12 mouse cellular contexts compared by ENCODE assay signal in genomic region chr2:156925075-156925474, GRCm38 (mm10). TPM values are rescaled to one million over a fixed set of nuclear protein-coding genes. Genes with fewer than 3 reads are reported as not detected.
DNase-seq lines count a peak whose midpoint lies in the region; ATAC-seq and TF ChIP-seq lines count a peak whose summit lies in the region.
"Not testable (repeated sequence)": the region's sequence is repeated elsewhere in the genome, so short reads cannot be mapped to it uniquely, and the experiment has no call there.
"Had no signal": no experiment of that assay in that cellular context is flagged by ENCODE, and none has a peak within 500 bp of the region (broad histone marks: within the 10 kb centered on the region; RNA-seq: fewer than 3 reads in every experiment).

No protein-coding gene starts in this region.

- peak overlapping the region; percentile 79; the same call in 1 of the 2 replicates for H3K27ac ChIP-seq in MEL (ENCODE audit: control insufficient read depth, low read depth, low read length)
- peak overlapping the region; percentile 71 for H3K27ac ChIP-seq in embryonic facial prominence, embryonic 15.5 days (replicated peaks)
- H3K27ac ChIP-seq in heart, embryonic 10.5 days; stomach, postnatal 0 days (replicated peaks): not testable (repeated sequence)
- H3K27ac ChIP-seq in kidney, embryonic 15.5 days, result peak overlapping the region; percentile 56; the same call in 1 of the 2 replicates
- 0 out of 2 replicates have a peak overlapping the region, but pooled peaks have one; percentile 61 for H3K27ac ChIP-seq in limb, embryonic 15.5 days
- H3K27ac ChIP-seq in liver, embryonic 13.5 days, result peak overlapping the region; percentile 95
- H3K27ac ChIP-seq in liver, embryonic 16.5 days (ENCODE audit: low read length), result peak overlapping the region; percentile 91

- TF ChIP-seq CTCF in MEL (IDR thresholded peaks at IDR 0.05 in 2 of 3, conservative IDR thresholded peaks at IDR 0.05 in 1 of 3; ENCODE audit: control insufficient read depth in 1 of 3, insufficient read depth in 1 of 3, low read depth in 2 of 3, low read length in 3 of 3, poor library complexity in 1 of 3, severe bottlenecking in 1 of 3); stomach, postnatal 0 days (IDR thresholded peaks at IDR 0.05; ENCODE audit: low read depth): not testable (repeated sequence)

- H3K27me3 ChIP-seq in MEL (ENCODE audit: control insufficient read depth in 1 of 2, insufficient read depth in 2 of 2, low read length in 2 of 2); embryonic facial prominence, embryonic 15.5 days; heart, embryonic 10.5 days (ENCODE audit: insufficient read depth, poor library complexity, severe bottlenecking); kidney, embryonic 15.5 days; limb, embryonic 15.5 days; liver, embryonic 13.5 days; liver, embryonic 16.5 days (ENCODE audit: control insufficient read depth, insufficient read depth, low read depth, low read length); stomach, postnatal 0 days (ENCODE audit: control insufficient read depth, insufficient read depth, low read length): not testable (repeated sequence)

- not testable (repeated sequence) for H3K4me3 ChIP-seq in MEL (ENCODE audit: control insufficient read depth in 1 of 2, insufficient read depth in 1 of 2, low read depth in 2 of 2, low read length in 2 of 2); embryonic facial prominence, embryonic 15.5 days (replicated peaks); heart, embryonic 10.5 days; kidney, embryonic 15.5 days (replicated peaks); limb, embryonic 15.5 days; liver, embryonic 13.5 days (replicated peaks); liver, embryonic 16.5 days (ENCODE audit: low read depth, low read length); stomach, postnatal 0 days (ENCODE audit: low read depth, low read length)

- ATAC-seq in embryonic facial prominence, embryonic 15.5 days (ENCODE audit: insufficient number of reproducible peaks, low FRiP score, low TSS enrichment, low read depth), result peak; percentile 55; the same call in 1 of the 2 replicates
- ATAC-seq in kidney, embryonic 15.5 days (replicated peaks; ENCODE audit: low FRiP score), result peak; percentile 43; the same call in 1 of the 2 replicates
- ATAC-seq in limb, embryonic 15.5 days (ENCODE audit: insufficient number of reproducible peaks, low FRiP score, low TSS enrichment, low read depth); liver, embryonic 16.5 days (ENCODE audit: low read depth): not testable (repeated sequence)
- ATAC-seq in liver, embryonic 13.5 days (ENCODE audit: low read depth), result peak; percentile 37
- ATAC-seq in stomach, postnatal 0 days (ENCODE audit: low FRiP score, low TSS enrichment), result 0 out of 2 replicates have a peak, but pooled peaks have one; percentile 31

- TF ChIP-seq RAD21 in MEL (IDR thresholded peaks at IDR 0.05; ENCODE audit: low read depth, low read length), result not testable (repeated sequence)

- not testable (repeated sequence) for H3K4me2 ChIP-seq in embryonic facial prominence, embryonic 15.5 days (replicated peaks); kidney, embryonic 15.5 days; limb, embryonic 15.5 days; liver, embryonic 16.5 days (ENCODE audit: low read depth, low read length); stomach, postnatal 0 days (replicated peaks; ENCODE audit: low read depth)
- peak overlapping the region; percentile 58; the same call in 1 of the 2 replicates for H3K4me2 ChIP-seq in liver, embryonic 13.5 days

- H3K4me1 ChIP-seq in MEL (ENCODE audit: control insufficient read depth in 1 of 2, insufficient read depth in 2 of 2, low read length in 2 of 2), result peaks cover 4 to 33% of the 10 kb centered on the region in 2 experiments; a peak in 3 of 4 replicates
- H3K4me1 ChIP-seq in embryonic facial prominence, embryonic 15.5 days, result peaks cover 11% of the 10 kb centered on the region; the same call in 1 of the 2 replicates
- H3K4me1 ChIP-seq in heart, embryonic 10.5 days, result peaks cover 12% of the 10 kb centered on the region
- not testable (repeated sequence) for H3K4me1 ChIP-seq in kidney, embryonic 15.5 days; limb, embryonic 15.5 days; stomach, postnatal 0 days (replicated peaks; ENCODE audit: control insufficient read depth, insufficient read depth)
- peaks cover 82% of the 10 kb centered on the region for H3K4me1 ChIP-seq in liver, embryonic 13.5 days (replicated peaks)
- peaks cover 47% of the 10 kb centered on the region for H3K4me1 ChIP-seq in liver, embryonic 16.5 days (ENCODE audit: control insufficient read depth, low read depth, low read length)

- 67% methylated on average over 4 of the region's 4 CpGs for WGBS in embryonic facial prominence, embryonic 15.5 days
- 90% methylated on average over 4 of the region's 4 CpGs for WGBS in heart, embryonic 10.5 days
- 75% methylated on average over 4 of the region's 4 CpGs for WGBS in kidney, embryonic 15.5 days
- 86% methylated on average over 4 of the region's 4 CpGs for WGBS in limb, embryonic 15.5 days
- 77% methylated on average over 4 of the region's 4 CpGs for WGBS in liver, embryonic 13.5 days (ENCODE audit: insufficient replicate concordance)
- WGBS in liver, embryonic 16.5 days (ENCODE audit: insufficient replicate concordance), result 77% methylated on average over 4 of the region's 4 CpGs
- WGBS in stomach, postnatal 0 days, result 87% methylated on average over 4 of the region's 4 CpGs

- not testable (repeated sequence) for H3K9me3 ChIP-seq in MEL (replicated peaks; ENCODE audit: insufficient read depth, low read length); embryonic facial prominence, embryonic 15.5 days (replicated peaks); heart, embryonic 10.5 days; kidney, embryonic 15.5 days (replicated peaks); limb, embryonic 15.5 days; liver, embryonic 13.5 days (replicated peaks); liver, embryonic 16.5 days (replicated peaks; ENCODE audit: control insufficient read depth, low read length); stomach, postnatal 0 days (ENCODE audit: control insufficient read depth, low read length)

- H3K36me3 ChIP-seq in MEL (ENCODE audit: control insufficient read depth in 1 of 2, insufficient read depth in 2 of 2, low read length in 2 of 2), result peaks cover 0 to 18% of the 10 kb centered on the region in 2 experiments; a peak in 2 of 4 replicates
- 0 out of 2 replicates have a peak, but pooled peaks cover 15% of the 10 kb centered on the region for H3K36me3 ChIP-seq in embryonic facial prominence, embryonic 15.5 days
- H3K36me3 ChIP-seq in heart, embryonic 10.5 days, result peaks cover 25% of the 10 kb centered on the region
- H3K36me3 ChIP-seq in kidney, embryonic 15.5 days, result peaks cover 14% of the 10 kb centered on the region; the same call in 1 of the 2 replicates
- H3K36me3 ChIP-seq in limb, embryonic 15.5 days, result 0 out of 2 replicates have a peak, but pooled peaks cover 11% of the 10 kb centered on the region
- peaks cover 36% of the 10 kb centered on the region for H3K36me3 ChIP-seq in liver, embryonic 13.5 days
- not testable (repeated sequence) for H3K36me3 ChIP-seq in liver, embryonic 16.5 days (ENCODE audit: control insufficient read depth, insufficient read depth); stomach, postnatal 0 days (ENCODE audit: control insufficient read depth, insufficient read depth, low read length)

- H3K9ac ChIP-seq in MEL (ENCODE audit: control insufficient read depth, low read depth, low read length, poor library complexity, severe bottlenecking); embryonic facial prominence, embryonic 15.5 days; kidney, embryonic 15.5 days; limb, embryonic 15.5 days; liver, embryonic 16.5 days (ENCODE audit: low read depth, low read length); stomach, postnatal 0 days (ENCODE audit: low read length): not testable (repeated sequence)
- H3K9ac ChIP-seq in liver, embryonic 13.5 days, result peak overlapping the region; percentile 52

- not testable (repeated sequence) for TF ChIP-seq POLR2A in MEL (IDR thresholded peaks at IDR 0.05; ENCODE audit: control insufficient read depth in 1 of 2, insufficient read depth in 1 of 2, low read depth in 1 of 2, low read length in 2 of 2, poor library complexity in 1 of 2)

- TF ChIP-seq EP300 in MEL (IDR thresholded peaks at IDR 0.05; ENCODE audit: low read depth in 1 of 2, low read length in 2 of 2); stomach, postnatal 0 days (optimal IDR thresholded peaks at IDR 0.05): not testable (repeated sequence)

- not testable (repeated sequence) for H3K79me2 ChIP-seq in MEL (ENCODE audit: control insufficient read depth, insufficient read depth, low read length, poor library complexity)

- not testable (repeated sequence) for DNase-seq in MEL (ENCODE audit: low read depth, low spot score); stomach, postnatal 0 days (ENCODE audit: low spot score)
- peak; percentile 53 for DNase-seq in heart, embryonic 10.5 days (ENCODE audit: low spot score)
- DNase-seq in liver, embryonic 13.5 days, result peak; percentile 24

RNA-seq across cellular contexts. Expression of gene Sla2, which starts 38.1 kb away (rescaled TPM):
- total RNA-seq in MEL (2012; rRNA removed), result 7.7 and 9.0 TPM in 2 replicates
- under 1 TPM in 1 of 2 experiments, not detected in 1; 0.40 TPM for polyA plus RNA-seq in MEL (2012; ENCODE audit: insufficient read depth in 1 of 2, insufficient read length in 2 of 2, low read depth in 1 of 2, low replicate concordance in 2 of 2, missing spikeins in 1 of 2)
- polyA plus RNA-seq in embryonic facial prominence, embryonic 15.5 days (2015; fragmentation: Nextera tagmentation; extraction: Ambion mirVana), result 0.52 and 0.56 TPM in 2 replicates
- polyA plus RNA-seq in heart, embryonic 10.5 days (2016; fragmentation: Nextera tagmentation; extraction: Ambion mirVana), result 1.1 and 1.9 TPM in 2 replicates
- polyA plus RNA-seq in kidney, embryonic 15.5 days (2015; fragmentation: Nextera tagmentation; extraction: Ambion mirVana), result 0.22 and 0.30 TPM in 2 replicates
- polyA plus RNA-seq in limb, embryonic 15.5 days (2015; fragmentation: Nextera tagmentation; extraction: Ambion mirVana), result 0.46 and 0.63 TPM in 2 replicates
- polyA plus RNA-seq in liver, embryonic 13.5 days (2015; fragmentation: Nextera tagmentation; extraction: Ambion mirVana), result 3.1 and 3.3 TPM in 2 replicates
- 1.5 and 1.7 TPM in 2 replicates for polyA plus RNA-seq in liver, embryonic 16.5 days (2015; fragmentation: Nextera tagmentation; extraction: Ambion mirVana)
- polyA plus RNA-seq in stomach, postnatal 0 days (2015; fragmentation: Nextera tagmentation; extraction: Ambion mirVana), result 0.10 and 0.17 TPM in 2 replicates
- total RNA-seq: adrenal gland, postnatal 25 days; gastrocnemius, adult 18-20 months; gastrocnemius, postnatal 10 days; heart, postnatal 36 days had no signal
